Mouse (Mus musculus): ENCODE data around the gene Macrod1.
"Not testable (repeated sequence)": the region's sequence is repeated elsewhere in the genome, so short reads cannot be mapped to it uniquely, and the experiment has no call there.

Macrod1 gene

DNA sequence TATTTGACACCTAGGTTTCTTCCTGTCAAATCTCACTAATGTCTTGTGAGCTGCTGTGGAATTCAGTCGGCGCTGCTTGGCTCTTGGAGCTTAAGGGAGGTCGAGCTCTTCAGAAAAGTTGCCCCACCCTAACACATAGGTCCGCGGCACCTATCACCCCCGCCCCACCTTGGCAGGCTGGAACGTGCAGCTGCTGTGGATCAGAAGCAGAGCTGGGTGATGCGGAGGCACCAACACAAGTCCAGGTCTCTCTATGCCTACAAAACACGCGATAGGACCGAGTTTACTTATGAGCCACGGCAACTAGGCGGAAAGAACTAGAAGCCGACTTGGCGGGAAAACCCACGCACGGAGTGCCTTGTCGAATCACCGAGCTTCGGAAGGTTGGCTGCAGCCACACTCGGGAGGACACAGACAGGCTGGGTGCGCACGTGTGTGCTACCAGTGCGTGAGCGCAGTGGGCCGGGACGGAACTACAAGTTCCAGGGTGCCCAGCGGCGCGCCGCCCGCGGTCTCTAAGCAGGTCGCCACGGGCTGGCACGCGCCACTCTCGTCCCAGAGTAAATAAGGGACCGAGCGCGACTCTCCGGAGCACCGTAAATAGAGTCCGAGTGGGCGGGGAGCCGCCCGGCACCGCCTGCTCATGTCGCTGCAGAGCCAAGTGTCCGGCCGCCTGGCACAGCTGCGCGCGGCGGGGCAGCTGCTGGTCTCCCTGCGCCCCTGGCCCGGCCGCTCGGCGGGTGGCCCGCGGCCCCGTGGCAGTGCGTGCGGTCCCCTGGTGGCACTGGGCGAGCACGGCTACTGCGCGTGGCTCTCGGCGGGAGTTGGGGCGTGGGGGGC lies at the start of gene Macrod1:
Macrod1 (plus strand) TSS at position 563 of the 840 bp plus-strand sequence.
- peak; percentile 86 to 87 for DNase-seq

- no peak for DNase-seq
Observed at GRCm38 (mm10) chr19:7006892-7007593, 49.6 kb upstream of the Macrod1 start.

DNA sequence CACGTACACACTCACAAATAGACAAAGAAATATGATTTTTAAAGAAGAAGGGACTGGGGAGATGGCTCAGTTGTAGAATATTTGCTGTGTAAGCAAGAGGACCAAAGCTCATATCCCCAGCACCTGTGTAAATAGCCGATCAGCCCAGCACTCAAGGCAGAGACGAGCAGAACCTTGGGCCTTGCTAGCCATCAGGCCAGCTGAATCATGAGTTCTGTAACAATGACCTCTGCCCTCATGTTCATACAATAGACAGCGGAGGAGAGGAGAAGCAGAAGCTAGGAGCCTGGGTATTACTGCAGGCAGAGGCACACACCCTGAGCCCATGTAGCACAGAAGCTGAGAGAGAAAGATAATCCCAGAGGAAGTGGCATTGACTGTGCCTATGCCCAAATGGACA lies 44.2 kb upstream of the Macrod1 start:
- DNase-seq: no peak

DNA sequence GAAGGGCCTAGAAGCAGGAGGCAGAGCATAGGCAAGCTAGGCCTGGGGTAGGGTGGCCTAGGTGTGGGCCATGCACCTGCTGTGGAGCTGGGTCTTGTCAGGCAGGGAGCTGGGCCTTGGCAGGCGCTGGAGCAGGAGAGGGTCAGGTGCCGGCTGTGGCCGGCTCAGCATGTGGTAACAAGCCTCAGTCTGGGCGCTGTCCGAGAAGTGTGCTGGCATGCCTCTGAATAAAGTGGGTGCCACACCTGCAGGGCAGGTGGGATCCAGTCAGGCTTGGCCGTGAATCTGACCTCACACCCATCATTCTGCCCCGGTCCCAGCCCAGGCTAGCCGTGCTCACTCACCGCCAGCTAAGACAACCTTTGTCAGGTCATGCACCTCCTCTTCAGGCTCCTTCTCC lies 42.6 kb upstream of the Macrod1 start:
- no peak for DNase-seq

- DNase-seq: no peak
Observed at GRCm38 (mm10) chr19:7014481-7015135, 42.0 kb upstream of the Macrod1 start.

GRCm38 (mm10) chr19:7017541-7018457 lies 38.8 kb upstream of the Macrod1 start:
- no peak for DNase-seq

GRCm38 (mm10) chr19:7018546-7018945 lies 38.1 kb upstream of the Macrod1 start:
- DNase-seq: no peak

- no peak for DNase-seq
Observed at GRCm38 (mm10) chr19:7019191-7019590, 37.4 kb upstream of the Macrod1 start, which contains the start of gene Fermt3. Gene Fermt3, minus strand, starts transcription at chr19:7019469.

GRCm38 (mm10) chr19:7020224-7020641 lies 36.4 kb upstream of the Macrod1 start:
- peak; percentile 56 to 68 for DNase-seq

- DNase-seq: no peak
Observed at GRCm38 (mm10) chr19:7029531-7029930, 27.1 kb upstream of the Macrod1 start.

- DNase-seq: no peak
Observed at GRCm38 (mm10) chr19:7034006-7034405, 22.6 kb upstream of the Macrod1 start.

- peak; percentile 43 to 49 for DNase-seq
Observed at GRCm38 (mm10) chr19:7039088-7039720, 17.4 kb upstream of the Macrod1 start.

DNA sequence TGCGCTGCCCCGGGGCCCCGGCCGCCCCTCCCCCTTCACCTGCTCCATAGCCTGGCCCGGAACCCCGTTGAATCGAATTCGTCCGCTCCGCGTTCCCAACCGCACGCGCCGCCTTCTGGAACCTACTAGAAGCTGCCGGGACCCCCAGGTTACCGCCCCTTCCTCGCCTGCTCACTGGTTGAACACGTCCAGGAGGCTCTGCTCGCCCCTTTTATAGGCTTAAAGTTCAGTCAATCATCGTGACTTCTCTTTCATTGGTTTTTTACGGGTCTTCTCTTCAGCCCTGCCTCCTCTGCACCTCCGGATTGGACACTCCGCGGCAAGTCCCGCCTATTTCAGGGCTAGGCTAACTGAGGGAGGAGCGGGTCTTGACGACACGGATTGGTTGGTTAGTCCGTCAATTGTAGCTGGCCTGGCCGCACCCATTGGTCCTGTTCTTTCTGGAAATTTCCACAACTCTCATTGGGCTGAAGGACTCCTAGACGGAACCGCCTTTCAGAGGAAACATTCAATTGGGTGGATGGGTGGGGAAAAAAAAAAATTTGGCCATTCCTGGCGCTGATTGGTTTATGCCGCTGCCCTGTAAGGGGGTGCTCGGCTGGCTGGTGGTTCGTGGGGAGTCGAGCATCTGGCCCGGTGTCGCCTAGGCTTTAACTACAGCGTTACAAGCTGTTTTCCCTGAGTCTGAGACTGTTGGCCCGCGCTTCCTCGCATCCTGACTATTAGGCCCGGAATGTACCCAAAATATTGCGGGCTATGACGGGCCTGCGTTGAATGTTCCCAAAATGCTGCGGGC lies 16.6 kb upstream of the Macrod1 start, which contains the start of gene Stip1:
Stip1 (minus strand) TSS at position 127 of the 796 bp plus-strand sequence.
- DNase-seq: peak; percentile 99 to 100

- no peak for DNase-seq
Observed at GRCm38 (mm10) chr19:7040637-7041130, 15.9 kb upstream of the Macrod1 start.

DNA sequence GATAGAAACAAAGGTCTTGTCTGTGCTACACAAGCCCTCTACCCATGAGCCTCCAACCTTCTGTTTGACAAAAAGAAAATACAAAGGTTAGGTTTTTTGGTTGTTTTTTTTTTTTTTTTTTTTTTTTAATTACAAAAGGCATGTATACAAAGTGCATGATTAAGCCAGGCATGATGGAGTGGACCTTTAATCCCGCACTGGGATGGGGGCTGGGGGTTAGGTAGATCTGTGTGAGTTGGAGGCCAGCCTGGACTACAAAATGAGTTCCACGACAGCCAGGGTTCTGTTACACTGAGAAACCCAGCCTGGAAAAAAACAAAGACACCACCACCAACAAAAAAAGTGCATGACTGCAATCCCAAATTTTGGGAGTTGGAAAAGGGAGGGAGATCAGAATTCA lies 15.4 kb upstream of the Macrod1 start:
- no peak for DNase-seq

- no peak for DNase-seq
Observed at GRCm38 (mm10) chr19:7044279-7044678, 12.3 kb upstream of the Macrod1 start.

DNA sequence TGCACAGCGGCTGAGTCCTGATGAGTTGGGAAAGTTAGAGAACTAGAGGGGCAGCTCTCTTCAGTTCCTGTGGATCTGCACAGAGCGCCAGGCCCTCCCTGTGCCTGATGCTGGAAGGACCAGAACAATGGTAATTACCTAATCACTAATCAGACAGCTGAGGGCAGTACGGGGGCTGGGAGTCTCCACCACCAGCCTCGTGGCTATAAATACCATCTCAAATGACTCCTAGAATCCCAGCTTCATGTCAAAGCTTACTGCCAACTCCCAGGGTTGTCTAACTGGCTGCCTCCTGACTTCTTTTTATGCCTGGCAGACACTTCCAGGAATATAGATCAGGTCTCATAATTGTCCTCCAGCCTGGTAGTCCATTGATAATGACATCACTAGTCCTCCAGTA lies 11.9 kb upstream of the Macrod1 start:
- no peak for DNase-seq

DNA sequence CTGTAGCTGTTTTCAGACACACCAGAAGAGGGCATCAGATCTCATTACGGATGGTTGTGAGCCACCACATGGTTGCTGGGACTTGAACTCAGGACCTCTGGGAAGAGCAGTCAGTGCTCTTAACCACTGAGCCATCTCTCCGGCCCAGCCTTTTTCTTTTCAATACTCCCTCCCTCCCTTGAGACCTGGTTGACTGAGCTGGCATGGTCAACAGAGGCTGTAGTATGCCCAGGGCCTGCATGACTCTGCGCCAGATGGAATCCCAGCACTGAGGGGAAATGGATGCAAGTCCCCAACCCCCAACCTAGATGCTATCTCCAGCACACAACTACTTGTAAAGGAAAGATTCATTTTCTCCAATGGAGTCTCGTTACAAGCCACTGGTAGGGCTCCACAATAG lies 3.2 kb upstream of the Macrod1 start:
- DNase-seq: not testable (repeated sequence)

DNA sequence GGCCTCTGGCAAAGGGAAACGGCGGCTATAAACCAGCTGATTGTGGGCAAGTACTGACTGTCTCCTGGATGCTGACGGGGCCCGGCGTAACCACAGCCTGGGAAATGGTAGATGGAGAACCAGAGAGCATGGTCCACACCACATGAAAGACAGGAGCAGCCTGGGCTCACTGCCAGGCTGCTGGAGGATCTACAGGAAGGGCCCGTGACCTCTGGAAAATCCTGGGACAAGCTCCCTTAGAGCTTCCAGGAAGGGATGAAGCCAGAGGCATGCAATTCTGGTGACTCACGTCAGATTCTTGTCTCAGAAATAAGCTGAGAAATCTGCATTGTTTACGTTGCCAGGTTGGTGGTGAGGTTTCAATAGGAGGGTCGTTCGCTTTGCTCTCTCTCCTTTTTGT lies 1.8 kb upstream of the Macrod1 start:
- peak in 1 of 2 experiments; percentile 46 for DNase-seq

DNA sequence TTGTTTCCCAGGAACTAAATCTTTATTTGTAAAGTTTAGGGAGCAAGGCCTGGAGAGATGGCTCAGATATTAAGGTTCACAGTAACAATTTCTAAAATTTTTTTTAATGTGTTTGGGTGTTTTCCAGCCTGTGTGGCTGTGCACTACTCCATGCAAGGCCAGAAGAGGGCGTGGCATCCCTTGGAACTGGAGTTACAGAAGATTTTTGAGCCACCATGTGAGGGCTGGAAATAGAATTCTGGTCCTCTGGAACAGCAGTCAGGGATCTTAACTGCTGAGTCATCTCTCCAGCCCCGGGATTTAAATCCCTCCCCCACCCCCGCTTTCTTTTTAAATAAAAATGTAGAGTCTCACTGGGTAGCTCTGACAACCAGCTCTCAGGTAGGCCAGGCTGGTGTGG lies 1.4 kb upstream of the Macrod1 start:
- DNase-seq: no peak

Data from kidney, adult 8-10 months (tissue).